Mouse (Mus musculus) erythroblast, embryonic 14.5 days (primary cell): ENCODE measurements around the gene Pa2g4.

Experiments
- GATA1 ChIP-seq: IDR thresholded peaks from 2 replicates; pipeline ENCODE4 v1.6.1; 2012; ENCODE audit warnings: low read length, inconsistent platforms, mixed read lengths
- TAL1 ChIP-seq: IDR thresholded peaks from 3 replicates; pipeline ENCODE4 v1.6.1; 2012; ENCODE audit warnings: low read length, inconsistent platforms, mixed read lengths

DNA sequence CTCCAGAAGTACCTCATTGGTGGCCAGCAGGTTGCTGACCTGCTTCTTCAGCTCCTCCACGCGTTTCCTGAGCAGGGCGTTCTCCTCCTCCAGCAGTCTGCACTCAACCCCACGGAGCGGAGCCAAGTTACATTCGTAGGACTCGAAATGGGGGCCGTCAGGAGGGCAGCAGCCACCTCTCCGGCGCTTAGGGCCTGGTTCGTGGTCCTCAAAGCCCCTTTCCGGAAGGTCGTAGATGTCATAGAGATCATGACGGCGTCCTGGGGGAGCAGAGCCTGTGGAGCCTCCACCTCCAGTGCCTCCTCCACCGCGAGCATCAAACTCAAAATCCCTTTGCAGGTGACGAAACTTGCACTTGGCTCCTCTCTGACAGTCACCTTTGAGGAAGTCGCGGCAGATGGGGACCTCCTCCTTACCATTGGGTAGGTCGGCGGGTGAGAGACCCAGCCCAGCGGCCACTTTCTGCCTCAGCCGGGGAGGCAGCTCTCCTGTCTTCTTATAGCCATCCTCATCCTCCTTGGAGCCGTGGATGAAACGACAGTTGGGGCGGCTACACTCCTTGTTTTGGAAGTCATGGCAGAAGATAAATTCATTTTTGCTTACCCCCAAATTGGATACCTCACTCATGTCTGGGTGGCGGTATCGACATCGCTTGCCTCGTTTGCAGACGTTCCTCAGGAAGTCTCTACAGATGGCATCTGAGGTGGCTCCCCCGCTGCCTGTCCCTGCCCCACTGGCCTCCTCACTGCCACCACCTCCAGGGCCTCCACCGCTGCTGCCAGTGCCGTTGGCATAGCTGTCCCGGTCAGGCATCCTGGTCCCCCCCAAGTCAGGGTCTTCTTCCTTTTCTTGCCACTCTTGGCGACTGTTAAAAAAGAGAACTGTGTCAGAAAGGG lies 20.9 kb downstream of the Pa2g4 start:
- no peak for TF ChIP-seq GATA1
- TF ChIP-seq TAL1, result no peak
